ENCODE assay signal across 11 mouse cellular contexts in genomic region chr5:43087907-43088387, GRCm38 (mm10).
DNase-seq lines count a peak whose midpoint lies in the region; ATAC-seq and TF ChIP-seq lines count a peak whose summit lies in the region.
"Had no signal": no experiment of that assay in that cellular context is flagged by ENCODE, and none has a peak within 500 bp of the region (broad histone marks: within the 10 kb centered on the region; RNA-seq: fewer than 3 reads in every experiment).

No protein-coding gene starts in this region.

- TF ChIP-seq CTCF in stomach, postnatal 0 days (IDR thresholded peaks at IDR 0.05; ENCODE audit: low read depth), result no peak

- no peak overlapping the region for H3K9ac ChIP-seq in stomach, embryonic 14.5 days (replicated peaks; ENCODE audit: low read depth, low read length)
- no peak overlapping the region for H3K9ac ChIP-seq in stomach, postnatal 0 days (ENCODE audit: low read length)
- H3K9ac ChIP-seq in limb, embryonic 14.5 days (ENCODE audit: low read depth, low read length, severe bottlenecking), result no peak overlapping the region
- H3K9ac ChIP-seq: embryonic facial prominence, embryonic 13.5 days had no signal

- 0 out of 2 replicates have a peak overlapping the region, but pooled peaks have one; percentile 6 for H3K27ac ChIP-seq in stomach, embryonic 14.5 days (ENCODE audit: low read length)
- no peak overlapping the region; the same call in 1 of the 2 replicates for H3K27ac ChIP-seq in stomach, postnatal 0 days (replicated peaks)
- H3K27ac ChIP-seq in limb, embryonic 14.5 days (replicated peaks; ENCODE audit: low read depth, low read length), result no peak overlapping the region
- H3K27ac ChIP-seq: embryonic facial prominence, embryonic 13.5 days; kidney, postnatal 0 days had no signal

- H3K4me3 ChIP-seq in stomach, embryonic 14.5 days (ENCODE audit: low read depth, low read length), result no peak overlapping the region
- H3K4me3 ChIP-seq in stomach, postnatal 0 days (ENCODE audit: low read depth, low read length), result no peak overlapping the region
- H3K4me3 ChIP-seq in limb, embryonic 14.5 days (replicated peaks; ENCODE audit: low read length), result no peak overlapping the region
- H3K4me3 ChIP-seq: embryonic facial prominence, embryonic 13.5 days had no signal

- TF ChIP-seq EP300 in stomach, postnatal 0 days (optimal IDR thresholded peaks at IDR 0.05), result no peak

- peak; percentile 33; the same call in 1 of the 2 replicates for ATAC-seq in stomach, embryonic 14.5 days (ENCODE audit: insufficient number of reproducible peaks, insufficient read depth, low FRiP score, low read depth)
- no peak for ATAC-seq in stomach, postnatal 0 days (ENCODE audit: low FRiP score, low TSS enrichment)
- peak; percentile 53; the same call in 1 of the 2 replicates for ATAC-seq in limb, embryonic 14.5 days (ENCODE audit: low FRiP score, low read depth)

- 67% methylated on average over 8 of the region's 8 CpGs for WGBS in stomach, embryonic 14.5 days
- WGBS in stomach, postnatal 0 days, result 65% methylated on average over 8 of the region's 8 CpGs
- WGBS in limb, embryonic 14.5 days, result 70% methylated on average over 8 of the region's 8 CpGs

- no peaks in the 10 kb centered on the region for H3K36me3 ChIP-seq in stomach, embryonic 14.5 days (ENCODE audit: control insufficient read depth, insufficient read depth, low read length)
- no peaks in the 10 kb centered on the region for H3K36me3 ChIP-seq in stomach, postnatal 0 days (ENCODE audit: control insufficient read depth, insufficient read depth, low read length)
- no peaks in the 10 kb centered on the region for H3K36me3 ChIP-seq in limb, embryonic 14.5 days (ENCODE audit: control insufficient read depth, insufficient read depth, low read length)
- H3K36me3 ChIP-seq: embryonic facial prominence, embryonic 13.5 days had no signal

- no peaks in the 10 kb centered on the region for H3K27me3 ChIP-seq in stomach, embryonic 14.5 days (ENCODE audit: control insufficient read depth, insufficient read depth, low read length)
- H3K27me3 ChIP-seq in stomach, postnatal 0 days (ENCODE audit: control insufficient read depth, insufficient read depth, low read length), result no peaks in the 10 kb centered on the region
- no peaks in the 10 kb centered on the region for H3K27me3 ChIP-seq in limb, embryonic 14.5 days (ENCODE audit: control insufficient read depth, insufficient read depth, low read length)
- H3K27me3 ChIP-seq: embryonic facial prominence, embryonic 13.5 days had no signal

- DNase-seq in embryo, embryonic 11 days, result peak; percentile 13
- DNase-seq in embryo, embryonic 10 days (ENCODE audit: low spot score), result no peak
- DNase-seq in stomach, postnatal 0 days (ENCODE audit: low spot score), result no peak
- no peak for DNase-seq in limb, embryonic 14.5 days (ENCODE audit: low spot score)
- no peak for DNase-seq in thymus, postnatal 10 days (ENCODE audit: low spot score in 2 of 2)
- no peak for DNase-seq in layer of hippocampus, adult 9-11 months
- DNase-seq in gastrocnemius, postnatal 25 days, result no peak
- DNase-seq: adrenal gland, adult 2 months had no signal

- H3K9me3 ChIP-seq in stomach, embryonic 14.5 days (ENCODE audit: control insufficient read depth, low read depth, low read length), result no peaks in the 10 kb centered on the region
- no peaks in the 10 kb centered on the region for H3K9me3 ChIP-seq in stomach, postnatal 0 days (ENCODE audit: control insufficient read depth, low read length)
- H3K9me3 ChIP-seq in limb, embryonic 14.5 days (ENCODE audit: control insufficient read depth, low read length), result no peaks in the 10 kb centered on the region
- H3K9me3 ChIP-seq: embryonic facial prominence, embryonic 13.5 days had no signal

- TF ChIP-seq POLR2A in limb, embryonic 14.5 days (IDR thresholded peaks at IDR 0.05; ENCODE audit: borderline replicate concordance, extremely low read depth, insufficient read depth, insufficient read length), result no peak

- no peak overlapping the region for H3K4me2 ChIP-seq in stomach, embryonic 14.5 days (replicated peaks; ENCODE audit: low read depth, low read length)
- no peak overlapping the region for H3K4me2 ChIP-seq in stomach, postnatal 0 days (replicated peaks; ENCODE audit: low read depth)
- no peak overlapping the region for H3K4me2 ChIP-seq in limb, embryonic 14.5 days (replicated peaks; ENCODE audit: low read depth, low read length, severe bottlenecking)
- H3K4me2 ChIP-seq: embryonic facial prominence, embryonic 13.5 days had no signal

- H3K4me1 ChIP-seq in stomach, embryonic 14.5 days (ENCODE audit: control insufficient read depth, insufficient read depth, low read length), result peaks cover 4% of the 10 kb centered on the region; the same call in 1 of the 2 replicates
- H3K4me1 ChIP-seq in stomach, postnatal 0 days (replicated peaks; ENCODE audit: control insufficient read depth, insufficient read depth), result no peaks in the 10 kb centered on the region
- peaks cover 9% of the 10 kb centered on the region; the same call in 1 of the 2 replicates for H3K4me1 ChIP-seq in limb, embryonic 14.5 days (ENCODE audit: control insufficient read depth, insufficient read depth, low read length)
